Mouse (Mus musculus) urinary bladder, adult 2 months (tissue): ENCODE measurements around the gene Elavl1. TPM values are rescaled to one million over a fixed set of nuclear protein-coding genes. Genes with fewer than 3 reads are reported as not detected.

Source experiments
- DNase-seq: peaks from one replicate; pipeline ENCODE4 v3.0.0; 2022; ENCODE audit warnings: low spot score
- polyA plus RNA-seq: library from polyadenylated mRNA; depleted of rRNA; stranded (reverse); fragments of >200 nt; gene quantifications from 2 replicates; pipeline ENCODE4 v1.2.3, GENCODE M21; 2012

Elavl1 gene
- polyA plus RNA-seq, 1 experiment: 65.9 TPM

- no peak for DNase-seq
Observed at GRCm38 (mm10) chr8:4321031-4321430, 4.2 kb downstream of the Elavl1 start.

- no peak for DNase-seq
Observed at GRCm38 (mm10) chr8:4320404-4320803, 4.8 kb downstream of the Elavl1 start.

- DNase-seq: no peak
Observed at GRCm38 (mm10) chr8:4319573-4319872, 5.7 kb downstream of the Elavl1 start.

- DNase-seq: no peak
Observed at GRCm38 (mm10) chr8:4318796-4319572, 6.2 kb downstream of the Elavl1 start.

DNA sequence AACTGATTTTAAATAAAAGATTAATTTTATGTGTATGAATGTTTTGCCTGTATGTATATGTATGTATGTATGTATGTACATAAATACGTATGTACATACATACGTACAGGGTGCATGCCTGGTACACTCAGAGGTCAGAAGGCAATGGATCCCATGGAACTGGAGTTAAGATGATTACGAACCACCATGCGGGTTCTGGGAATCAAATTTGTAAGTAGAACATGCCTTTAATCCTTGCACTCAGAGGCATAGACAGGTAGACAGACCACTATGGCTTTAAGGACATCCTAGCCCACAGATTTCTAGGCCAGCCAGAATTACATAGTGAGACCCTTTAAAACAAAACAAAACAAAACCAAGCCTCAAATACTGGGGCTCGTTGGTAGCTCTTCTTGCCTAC is 7.1 kb downstream of the Elavl1 start:
- DNase-seq: no peak

DNA sequence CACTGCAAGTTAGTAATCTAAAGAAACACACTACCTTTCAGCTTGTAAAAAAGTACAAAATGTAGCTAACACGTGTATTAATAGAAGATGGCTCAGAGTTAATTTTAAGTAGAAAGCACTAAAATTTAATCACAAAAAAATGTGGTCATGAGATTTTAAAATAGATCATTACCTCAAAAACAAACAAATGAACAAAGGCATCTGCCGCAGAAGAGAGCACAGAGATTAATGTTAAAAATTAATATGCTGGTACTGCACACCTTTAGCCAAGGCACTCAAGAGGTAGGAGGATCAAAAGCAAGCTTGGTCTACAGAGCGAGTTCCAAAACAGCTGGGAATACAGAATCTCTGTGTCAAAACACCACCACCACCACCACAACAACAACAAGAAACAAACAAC is 10.4 kb downstream of the Elavl1 start:
- DNase-seq: no peak

- no peak for DNase-seq
Observed at GRCm38 (mm10) chr8:4313254-4314124, 11.7 kb downstream of the Elavl1 start.

- DNase-seq: no peak
Observed at GRCm38 (mm10) chr8:4312104-4312503, 13.1 kb downstream of the Elavl1 start.

DNA sequence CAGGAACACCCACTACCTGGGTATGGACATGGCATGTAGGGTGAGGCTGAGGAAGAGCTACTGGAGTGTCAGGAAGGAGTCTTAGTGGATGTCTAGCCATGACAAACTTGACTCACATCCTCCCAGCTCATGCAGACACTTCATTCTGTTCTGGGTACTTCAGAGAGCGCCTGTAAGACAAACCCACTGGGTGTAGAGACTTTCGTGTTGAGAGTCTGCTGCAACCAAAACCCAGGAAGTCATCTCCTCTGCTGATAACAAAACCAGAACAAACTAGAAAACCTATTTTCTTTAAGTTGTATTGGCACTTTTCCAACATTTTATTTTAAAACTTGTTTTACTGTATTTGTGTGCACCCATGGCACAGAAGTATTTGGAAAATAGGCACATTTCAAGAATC is 19.4 kb downstream of the Elavl1 start:
- no peak for DNase-seq

DNA sequence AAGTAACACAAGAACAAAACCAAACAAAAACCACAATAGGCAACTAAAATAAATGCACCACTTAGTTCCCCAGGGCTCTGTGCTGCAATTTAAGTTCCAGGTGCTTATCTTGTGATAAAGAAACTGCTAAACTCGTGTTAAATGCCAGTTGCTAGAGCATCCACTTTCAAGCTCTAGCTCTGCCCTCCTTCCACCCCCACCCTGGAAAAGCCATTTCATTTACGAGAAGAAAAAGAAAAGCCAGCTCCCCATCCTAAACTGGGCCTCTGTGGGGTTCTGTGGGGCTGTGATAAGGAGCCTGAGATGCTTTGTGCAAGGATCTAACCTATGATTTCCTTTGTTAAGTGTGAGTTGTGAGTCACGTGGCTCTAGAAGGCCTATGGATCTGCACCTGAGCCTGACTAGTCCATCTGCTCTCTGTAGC is 21.1 kb downstream of the Elavl1 start:
- no peak for DNase-seq

DNA sequence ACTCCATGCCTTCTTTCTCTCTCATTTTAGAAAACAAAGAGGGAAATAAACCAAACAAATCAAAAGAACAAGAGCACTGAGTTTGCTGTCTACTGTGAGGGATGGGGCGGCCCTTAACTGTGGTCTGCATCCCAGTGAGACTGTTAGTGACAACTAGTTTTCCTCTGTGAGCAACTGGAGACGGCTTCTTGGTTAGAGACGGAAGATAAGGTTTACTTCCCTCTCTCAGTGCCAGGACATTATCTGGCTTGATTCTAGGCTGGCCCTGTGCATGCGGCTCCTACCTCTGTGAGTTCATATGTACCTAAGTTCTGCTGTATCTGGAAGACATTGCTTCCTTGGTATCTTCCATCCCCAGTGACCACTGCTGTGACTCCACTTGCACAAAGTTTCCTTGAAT is 27.4 kb downstream of the Elavl1 start:
- no peak for DNase-seq

GRCm38 (mm10) chr8:4292738-4293137 is 32.5 kb downstream of the Elavl1 start:
- DNase-seq: no peak

DNA sequence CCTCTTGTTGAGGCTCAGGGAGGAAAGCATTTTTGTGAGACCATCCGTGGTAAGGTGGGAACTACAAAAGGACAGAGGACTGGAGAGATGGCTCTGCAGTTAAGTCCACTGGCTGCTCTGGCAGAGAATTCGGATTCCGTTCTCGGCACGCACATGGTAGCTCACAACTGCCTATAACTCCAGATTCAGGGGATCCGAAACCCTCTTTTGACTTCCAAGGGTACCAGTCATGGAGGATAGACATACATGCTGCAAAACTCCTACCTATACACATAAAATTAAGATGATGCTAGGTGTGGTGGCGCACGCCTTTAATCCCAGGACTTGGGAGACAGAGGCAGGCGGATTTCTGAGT is 49.1 kb downstream of the Elavl1 start:
- DNase-seq: no peak

GRCm38 (mm10) chr8:4275275-4276110 is 49.7 kb downstream of the Elavl1 start, which contains the start of gene Timm44:
TSS of gene Timm44 (minus strand) at chr8:4275913.
- peak; percentile 86 for DNase-seq

DNA sequence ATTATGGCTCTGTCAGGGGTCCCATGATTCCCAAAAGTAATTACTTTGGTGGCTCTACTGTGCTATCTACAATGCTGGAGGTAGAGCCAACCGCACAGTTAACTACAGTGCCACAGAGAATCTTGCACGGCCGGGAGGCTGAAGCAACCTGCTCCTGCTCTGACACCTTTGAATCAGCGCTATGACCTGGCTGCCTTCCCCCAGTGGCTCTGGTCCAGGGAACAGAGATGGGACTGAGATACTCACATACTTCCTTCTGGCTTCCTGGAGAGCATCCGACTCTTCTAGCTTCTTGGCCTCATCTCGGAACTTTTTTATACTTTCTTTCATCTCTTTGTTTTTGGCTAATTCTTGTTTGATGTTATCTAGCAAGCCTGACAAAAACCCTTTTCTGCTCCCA is 55.6 kb downstream of the Elavl1 start:
- no peak for DNase-seq

DNA sequence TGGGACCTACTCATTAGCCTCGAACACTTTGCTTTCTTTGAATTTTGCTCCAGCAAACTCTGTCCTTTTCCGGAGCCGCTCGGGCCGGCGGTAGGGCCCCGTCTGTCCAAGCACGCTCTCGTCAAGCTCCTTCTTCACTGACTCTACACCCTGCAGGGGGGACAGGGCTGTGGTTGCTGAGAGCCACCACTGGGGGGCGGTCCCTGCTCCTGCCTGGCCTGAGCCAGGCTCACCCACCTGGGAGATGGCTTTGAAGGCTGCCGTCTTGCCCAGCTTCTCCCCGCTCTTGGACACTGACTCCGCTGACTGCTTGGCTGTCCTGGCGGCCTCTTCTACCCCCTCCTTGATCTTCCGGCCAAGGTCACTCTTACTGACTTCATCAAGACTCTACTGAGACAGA is 57.6 kb downstream of the Elavl1 start:
- DNase-seq: no peak

GRCm38 (mm10) chr8:4265160-4265914 is 59.9 kb downstream of the Elavl1 start:
- DNase-seq: no peak

DNA sequence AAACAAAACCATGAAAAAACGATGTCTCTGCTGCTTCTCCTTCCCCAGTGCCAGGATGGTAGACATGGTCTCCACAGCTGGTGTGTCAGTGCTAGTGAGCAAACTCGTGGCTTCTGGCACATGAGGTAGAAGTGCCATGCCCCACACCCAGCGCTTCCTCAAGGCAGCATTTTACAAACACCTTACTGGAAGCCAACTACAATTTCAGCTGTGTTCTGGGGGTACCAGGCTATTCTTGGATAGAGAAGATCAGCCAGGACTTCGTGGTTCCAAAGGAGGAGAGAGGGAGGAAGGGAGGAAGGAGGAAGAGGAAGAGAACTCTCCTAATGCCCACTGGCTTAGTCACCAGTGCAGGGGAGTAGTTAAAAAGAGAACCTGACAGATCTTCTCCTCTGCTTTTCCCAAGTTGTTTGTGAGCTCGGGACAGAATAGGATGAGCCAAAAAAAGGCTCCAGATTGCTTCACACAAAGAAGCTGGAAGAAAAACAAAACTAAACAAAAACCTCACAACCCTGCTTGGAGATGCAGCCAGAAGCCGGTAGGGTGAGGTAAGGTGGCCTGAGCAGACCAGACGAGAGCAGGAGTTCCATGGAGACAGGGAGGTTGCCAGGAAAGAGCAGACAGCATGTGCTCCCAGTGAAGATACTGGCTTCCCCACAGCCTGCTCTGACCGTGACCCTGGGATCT is 62.0 kb downstream of the Elavl1 start:
- no peak for DNase-seq

DNA sequence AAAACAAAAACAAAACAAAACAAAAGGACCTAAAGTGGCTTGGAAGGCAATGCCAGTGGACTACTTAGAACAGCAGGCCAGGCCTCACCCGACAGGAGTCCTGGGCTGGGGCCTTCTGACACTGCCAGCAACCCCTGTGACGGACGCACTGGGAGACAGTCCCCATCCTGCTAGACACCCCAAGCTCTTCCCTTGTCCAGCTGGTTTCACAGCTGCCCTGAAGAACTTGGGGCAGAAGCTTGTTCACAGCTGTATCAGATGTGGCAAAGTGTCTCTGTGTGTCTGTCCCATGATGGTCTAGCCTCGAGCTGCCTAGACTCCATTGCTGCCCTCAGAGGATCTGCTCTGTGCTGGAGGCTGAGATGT is 65.4 kb downstream of the Elavl1 start:
- no peak for DNase-seq

GRCm38 (mm10) chr8:4259125-4259804 is 65.9 kb downstream of the Elavl1 start, which contains the start of gene Ctxn1:
TSS of gene Ctxn1 (minus strand) at chr8:4259274.
- peak; percentile 85 for DNase-seq
